Mouse (Mus musculus): ENCODE measurements around the gene Fgf14.

DNA sequence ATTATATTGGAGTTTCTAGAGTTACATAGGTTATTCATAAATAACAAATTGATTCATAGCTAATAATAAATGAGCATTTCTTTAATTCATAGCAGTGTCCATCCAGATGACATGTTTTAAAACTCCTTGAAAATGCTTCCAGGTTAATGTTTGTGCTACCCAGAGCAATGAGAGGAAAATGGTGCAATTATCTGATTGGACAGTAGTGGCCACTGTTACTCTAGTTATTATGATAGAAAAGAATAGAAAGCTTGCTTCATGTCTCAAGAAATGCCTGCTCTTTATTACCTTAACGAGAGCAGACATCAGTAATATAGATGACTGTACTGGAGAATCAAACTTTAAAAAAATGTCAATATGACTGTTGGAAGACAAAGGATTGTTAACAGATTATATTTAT, 454.5 kb downstream of the Fgf14 start:
- no peak for TF ChIP-seq CHD1 (IDR thresholded peaks at IDR 0.05; ENCODE audit: low read depth, low read length)
- TF ChIP-seq NELFE (IDR thresholded peaks at IDR 0.05; ENCODE audit: low read depth, low read length), result no peak

All from MEL (cell line).